In genomic region chr9:29962978-29963377, GRCm38 (mm10) we compare ENCODE assay signal across 8 mouse cellular contexts. TPM values are rescaled to one million over a fixed set of nuclear protein-coding genes. Genes with fewer than 3 reads are reported as not detected.
DNase-seq lines count a peak whose midpoint lies in the region; ATAC-seq and TF ChIP-seq lines count a peak whose summit lies in the region.

TSS of gene Ntm (minus strand) at chr9:29963141.

- ATAC-seq in forebrain, embryonic 13.5 days = peak; percentile 89
- ATAC-seq in hindbrain, embryonic 13.5 days (ENCODE audit: low FRiP score) = peak; percentile 82
- ATAC-seq in monocyte, adult 5-6 weeks (replicated peaks; ENCODE audit: insufficient number of reproducible peaks, low FRiP score, low TSS enrichment, poor library complexity, severe bottlenecking) = no peak

- no peak for TF ChIP-seq POLR2A in ES-Bruce4 (IDR thresholded peaks at IDR 0.05; ENCODE audit: insufficient read depth, low read length)

- WGBS in forebrain, embryonic 13.5 days = under 1% methylated on average over 8 of the region's 8 CpGs
- WGBS in hindbrain, embryonic 13.5 days = 11% methylated on average over 8 of the region's 8 CpGs

- no peaks in the 10 kb centered on the region for H3K9me3 ChIP-seq in ES-Bruce4 (replicated peaks; ENCODE audit: control insufficient read depth, insufficient read depth, low read length, poor library complexity, severe bottlenecking)
- H3K9me3 ChIP-seq in forebrain, embryonic 13.5 days (replicated peaks) = no peaks in the 10 kb centered on the region
- no peaks in the 10 kb centered on the region for H3K9me3 ChIP-seq in hindbrain, embryonic 13.5 days

- TF ChIP-seq CTCF in ES-Bruce4 (IDR thresholded peaks at IDR 0.05; ENCODE audit: low read depth, low read length) = no peak

- H3K27me3 ChIP-seq in ES-Bruce4 (ENCODE audit: control insufficient read depth, insufficient read depth, low read length, poor library complexity, severe bottlenecking) = no peaks in the 10 kb centered on the region
- H3K27me3 ChIP-seq in forebrain, embryonic 13.5 days = peaks cover 12% of the 10 kb centered on the region; the same call in 1 of the 2 replicates
- peaks cover 9% of the 10 kb centered on the region; the same call in 1 of the 2 replicates for H3K27me3 ChIP-seq in hindbrain, embryonic 13.5 days

- no peaks in the 10 kb centered on the region for H3K36me3 ChIP-seq in ES-Bruce4 (ENCODE audit: control insufficient read depth, insufficient read depth, low read length, poor library complexity, severe bottlenecking)
- no peaks in the 10 kb centered on the region for H3K36me3 ChIP-seq in forebrain, embryonic 13.5 days (ENCODE audit: poor library complexity, severe bottlenecking)
- no peaks in the 10 kb centered on the region for H3K36me3 ChIP-seq in hindbrain, embryonic 13.5 days

- H3K4me1 ChIP-seq in ES-Bruce4 (ENCODE audit: control insufficient read depth, insufficient read depth, low read length) = no peaks in the 10 kb centered on the region
- H3K4me1 ChIP-seq in forebrain, embryonic 13.5 days = peaks cover 27% of the 10 kb centered on the region
- H3K4me1 ChIP-seq in hindbrain, embryonic 13.5 days (replicated peaks) = peaks cover 49% of the 10 kb centered on the region

- peak within 1 kb of the TSS; percentile 75 for H3K4me2 ChIP-seq in forebrain, embryonic 13.5 days
- peak within 1 kb of the TSS; percentile 79 for H3K4me2 ChIP-seq in hindbrain, embryonic 13.5 days

- no peak for TF ChIP-seq EP300 in ES-Bruce4 (IDR thresholded peaks at IDR 0.05; ENCODE audit: insufficient read depth, low read depth, low read length)

- no peak within 1 kb of the TSS for H3K9ac ChIP-seq in ES-Bruce4 (ENCODE audit: low read depth, poor library complexity, severe bottlenecking)
- peak within 1 kb of the TSS; percentile 59 for H3K9ac ChIP-seq in forebrain, embryonic 13.5 days
- H3K9ac ChIP-seq in hindbrain, embryonic 13.5 days = peak within 1 kb of the TSS; percentile 76

- no peak within 1 kb of the TSS for H3K27ac ChIP-seq in ES-Bruce4 (ENCODE audit: insufficient read depth, low read length)
- peak within 1 kb of the TSS; percentile 45 for H3K27ac ChIP-seq in forebrain, embryonic 13.5 days
- peak within 1 kb of the TSS; percentile 86 for H3K27ac ChIP-seq in hindbrain, embryonic 13.5 days

- intact Hi-C loops in left cerebral cortex, postnatal 25 days (cut with DNase I) = loop anchor here (1.0 to 5.0 kb wide), 6 partner anchors 81 to 301 kb away; no protein-coding TSS in a partner anchor

- DNase-seq in brain, embryonic 18.5 days (ENCODE audit: low read depth, low spot score) = peak; percentile 70
- DNase-seq in left cerebral cortex, postnatal 25 days (ENCODE audit: low spot score in 2 of 2) = peak; percentile 76 to 85
- DNase-seq in neural tube, embryonic 10.5 days (ENCODE audit: extremely low spot score, low spot score) = peak; percentile 40
- DNase-seq in yolk sac, embryonic 10.5 days (ENCODE audit: low spot score) = no peak

- H3K4me3 ChIP-seq in ES-Bruce4 (ENCODE audit: low read depth, low read length) = peak within 1 kb of the TSS; percentile 37
- H3K4me3 ChIP-seq in forebrain, embryonic 13.5 days = peak within 1 kb of the TSS; percentile 45
- H3K4me3 ChIP-seq in hindbrain, embryonic 13.5 days = peak within 1 kb of the TSS; percentile 50

RNA-seq across cellular contexts. Expression of gene Ntm, which starts in this region (rescaled TPM):
- 0.64 and 0.82 TPM in 2 replicates for polyA plus RNA-seq in ES-Bruce4 (2011; ENCODE audit: insufficient read depth, insufficient read length, low read depth, missing spikeins)
- polyA plus RNA-seq in forebrain, embryonic 13.5 days (2015; fragmentation: Nextera tagmentation; extraction: Ambion mirVana) = 61.4 and 65.7 TPM in 2 replicates
- 156 and 167 TPM in 2 replicates for polyA plus RNA-seq in hindbrain, embryonic 13.5 days (2015; fragmentation: Nextera tagmentation; extraction: Ambion mirVana)
- total RNA-seq in left cerebral cortex, postnatal 25 days (2021) = 100 to 1,000 TPM; 288 to 306 TPM
- not detected in 3 replicates for total RNA-seq in monocyte, adult 5-6 weeks (2017)

Comparison
In these comparisons a context has a peak if more than half of its experiments do, and no peak if none do; other contexts are left out.
1. RNA of gene Ntm (total RNA-seq): 288 to 306 TPM in left cerebral cortex, postnatal 25 days; not detected in monocyte, adult 5-6 weeks; every median in the first group is over 100 times any median in the second.
2. RNA of gene Ntm (polyA plus RNA-seq): 156 to 167 TPM in hindbrain, embryonic 13.5 days and 61.4 to 65.7 TPM in forebrain, embryonic 13.5 days; 0.64 to 0.82 TPM in ES-Bruce4; every median in the first group is over 10 times any median in the second.
3. Peak in every context shown above with its lines, with median percentiles within 50 percentile points of each other: H3K4me3 ChIP-seq.